Mouse (Mus musculus): ENCODE measurements around the gene Gm5788. TPM values are rescaled to one million over a fixed set of nuclear protein-coding genes. Genes with fewer than 3 reads are reported as not detected.
A peak's percentile ranks its signal among the peaks of the same experiment; 100 is the strongest.
"Not testable (repeated sequence)": the region's sequence is repeated elsewhere in the genome, so short reads cannot be mapped to it uniquely, and the experiment has no call there.

Gene Gm5788
- not detected in 2 replicates for polyA plus RNA-seq (2015; fragmentation: Nextera tagmentation; extraction: Ambion mirVana)

DNA sequence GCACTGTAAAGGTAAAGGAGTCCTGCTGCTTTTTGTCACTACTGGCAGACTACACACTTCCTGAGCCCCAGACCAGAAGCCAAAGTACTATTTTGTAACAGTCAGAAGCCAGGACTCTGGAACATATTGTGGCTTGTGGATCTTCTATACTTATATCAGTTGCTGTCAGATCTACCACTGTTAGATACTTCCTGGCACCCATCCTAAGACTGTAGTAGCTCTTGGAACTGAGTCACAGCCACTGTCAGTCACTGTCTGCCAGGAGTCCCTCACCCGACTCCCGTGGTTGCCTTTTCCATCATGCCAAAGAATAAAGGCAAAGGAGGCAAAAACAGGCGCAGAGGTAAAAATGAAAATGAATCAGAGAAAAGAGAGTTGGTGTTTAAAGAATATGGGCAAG, at the start of gene Gm5788:
TSS of gene Gm5788 (plus strand) at position 301 of the 400 bp plus-strand sequence.
- not testable (repeated sequence) for ATAC-seq

DNA sequence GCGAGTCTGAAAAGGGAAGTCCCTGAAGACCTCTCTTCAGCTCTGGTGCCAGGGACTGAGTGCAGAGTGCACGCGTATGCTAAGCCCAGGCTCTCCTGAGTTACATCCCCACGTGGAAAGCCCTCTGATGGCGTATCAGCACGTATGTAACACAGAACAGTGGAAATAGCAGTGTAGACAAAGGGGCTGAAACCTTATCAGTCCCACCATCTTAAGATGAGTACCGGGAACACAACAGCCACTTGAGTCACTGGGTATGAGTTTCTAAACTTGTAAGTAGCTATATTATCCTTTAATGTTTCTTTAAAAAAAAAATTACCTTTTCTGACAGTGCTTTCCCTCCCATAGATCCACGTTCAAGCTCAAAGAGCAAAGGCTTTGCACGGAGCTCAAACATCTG, 45.1 kb upstream of the Gm5788 start:
- no peaks in the 10 kb centered on the region for H3K27me3 ChIP-seq (replicated peaks; ENCODE audit: control insufficient read depth, insufficient read depth, low read length)
- peaks cover 45% of the 10 kb centered on the region for H3K36me3 ChIP-seq (ENCODE audit: control insufficient read depth, insufficient read depth)
- H3K4me3 ChIP-seq (replicated peaks; ENCODE audit: low read length): no peak overlapping the region
- H3K4me1 ChIP-seq (replicated peaks; ENCODE audit: control insufficient read depth, insufficient read depth, low read length): peaks cover 4% of the 10 kb centered on the region
- no peak overlapping the region for H3K4me2 ChIP-seq (ENCODE audit: low read length)
- no peak overlapping the region for H3K27ac ChIP-seq (ENCODE audit: low read length)
- H3K9ac ChIP-seq (replicated peaks; ENCODE audit: low read depth, low read length): no peak overlapping the region
- 91% methylated on average over 9 of the region's 9 CpGs for WGBS
- H3K9me3 ChIP-seq (ENCODE audit: control insufficient read depth, low read length): no peaks in the 10 kb centered on the region
- ATAC-seq: no peak

More for the DNA sequence above, at the start of gene Gm5788:
- H3K27ac ChIP-seq (ENCODE audit: low read length); H3K36me3 ChIP-seq (ENCODE audit: control insufficient read depth, insufficient read depth); H3K27me3 ChIP-seq (replicated peaks; ENCODE audit: control insufficient read depth, insufficient read depth, low read length); H3K4me3 ChIP-seq (replicated peaks; ENCODE audit: low read length); H3K4me2 ChIP-seq (ENCODE audit: low read length); H3K9me3 ChIP-seq (ENCODE audit: control insufficient read depth, low read length); H3K4me1 ChIP-seq (replicated peaks; ENCODE audit: control insufficient read depth, insufficient read depth, low read length); H3K9ac ChIP-seq (replicated peaks; ENCODE audit: low read depth, low read length): not testable (repeated sequence)
- WGBS: 81% methylated on average over 2 of the region's 3 CpGs

DNA sequence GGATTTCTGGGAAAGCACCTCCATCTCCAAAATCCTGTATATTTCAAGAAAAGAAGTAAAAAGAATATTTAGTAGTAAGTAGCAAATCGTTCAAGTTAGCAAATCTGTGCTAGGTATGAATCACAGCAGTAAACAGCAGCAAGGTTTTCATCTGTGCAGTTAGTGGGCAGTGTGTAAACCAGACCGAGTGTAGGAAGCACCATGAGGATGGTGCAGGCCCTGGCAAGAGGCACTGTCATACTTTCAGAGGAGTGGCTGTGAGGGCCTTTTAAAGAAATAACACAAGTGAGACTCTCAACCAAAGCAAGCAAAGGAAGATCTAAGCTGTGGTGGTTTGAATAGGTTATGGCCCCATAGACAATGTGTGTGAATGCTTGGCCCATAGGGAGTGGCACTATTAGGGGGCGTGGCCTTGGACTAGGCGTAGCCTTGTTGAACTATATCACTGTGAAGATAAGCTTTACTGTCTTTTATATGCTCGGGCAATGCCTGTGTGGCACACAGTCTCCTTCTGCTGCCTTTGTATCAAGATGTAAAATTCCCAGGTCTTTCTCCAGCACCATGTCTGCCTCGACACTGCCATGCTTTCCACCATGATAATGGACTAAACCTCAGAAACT, 29.7 kb upstream of the Gm5788 start:
- H3K4me3 ChIP-seq (replicated peaks; ENCODE audit: low read length): no peak overlapping the region
- no peaks in the 10 kb centered on the region for H3K27me3 ChIP-seq (replicated peaks; ENCODE audit: control insufficient read depth, insufficient read depth, low read length)
- no peak overlapping the region for H3K9ac ChIP-seq (replicated peaks; ENCODE audit: low read depth, low read length)
- no peaks in the 10 kb centered on the region; the same call in 1 of the 2 replicates for H3K4me1 ChIP-seq (replicated peaks; ENCODE audit: control insufficient read depth, insufficient read depth, low read length)
- H3K9me3 ChIP-seq (ENCODE audit: control insufficient read depth, low read length): no peaks in the 10 kb centered on the region
- WGBS: 90% methylated on average over 6 of the region's 6 CpGs
- H3K36me3 ChIP-seq (ENCODE audit: control insufficient read depth, insufficient read depth): peaks cover 34% of the 10 kb centered on the region
- H3K4me2 ChIP-seq (ENCODE audit: low read length): no peak overlapping the region
- H3K27ac ChIP-seq (ENCODE audit: low read length): no peak overlapping the region
- no peak for ATAC-seq

DNA sequence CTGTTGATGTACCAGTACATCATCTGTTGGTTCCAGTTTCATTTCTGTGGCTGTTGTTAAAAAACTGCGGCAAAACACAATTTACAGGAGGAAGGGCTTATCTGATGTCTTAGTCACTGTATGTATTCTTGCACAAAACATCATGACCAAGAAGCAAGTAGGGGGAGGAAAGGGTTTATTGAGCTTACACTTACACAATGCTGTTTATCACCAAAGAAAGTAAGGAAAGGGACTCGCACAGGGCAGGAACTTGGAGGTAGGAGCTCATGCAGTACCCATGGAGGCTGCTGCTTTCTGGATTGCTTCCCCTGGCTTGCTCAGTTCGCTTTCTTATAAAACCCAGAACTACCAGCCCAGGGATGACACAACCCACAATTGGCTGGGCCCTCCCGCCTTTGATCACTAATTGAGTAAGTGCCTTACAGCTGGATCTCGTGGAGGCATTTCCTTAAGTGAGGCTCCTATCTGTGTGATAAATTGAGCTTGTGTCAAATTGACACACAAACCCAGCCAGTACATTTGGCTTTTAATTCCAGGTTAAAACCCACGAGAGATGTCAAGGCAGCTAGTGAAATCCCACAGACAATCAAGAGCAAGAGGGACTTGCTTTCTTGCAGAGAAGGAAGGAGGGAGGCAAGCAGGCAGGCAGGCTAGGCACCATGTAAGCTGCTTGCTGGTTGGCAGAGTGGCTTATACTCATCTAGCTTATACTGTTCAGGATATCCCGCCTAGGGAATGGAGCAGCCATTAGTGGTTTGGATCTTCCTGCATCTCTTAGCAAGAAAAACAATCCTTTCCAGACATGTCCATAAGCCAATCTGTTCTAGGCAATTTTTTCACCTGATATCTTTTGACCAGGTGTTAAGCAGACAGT, 24.0 kb upstream of the Gm5788 start:
- WGBS: 64% methylated on average over 7 of the region's 7 CpGs
- no peak overlapping the region for H3K27ac ChIP-seq (ENCODE audit: low read length)
- H3K4me1 ChIP-seq (replicated peaks; ENCODE audit: control insufficient read depth, insufficient read depth, low read length): peaks cover 12% of the 10 kb centered on the region
- H3K4me3 ChIP-seq (replicated peaks; ENCODE audit: low read length): peak overlapping the region; percentile 58
- H3K9ac ChIP-seq (replicated peaks; ENCODE audit: low read depth, low read length): no peak overlapping the region
- 0 out of 2 replicates have a peak, but pooled peaks cover 2% of the 10 kb centered on the region for H3K36me3 ChIP-seq (ENCODE audit: control insufficient read depth, insufficient read depth)
- H3K27me3 ChIP-seq (replicated peaks; ENCODE audit: control insufficient read depth, insufficient read depth, low read length): no peaks in the 10 kb centered on the region
- peak overlapping the region; percentile 77 for H3K4me2 ChIP-seq (ENCODE audit: low read length)
- no peaks in the 10 kb centered on the region for H3K9me3 ChIP-seq (ENCODE audit: control insufficient read depth, low read length)
- ATAC-seq: no peak

DNA sequence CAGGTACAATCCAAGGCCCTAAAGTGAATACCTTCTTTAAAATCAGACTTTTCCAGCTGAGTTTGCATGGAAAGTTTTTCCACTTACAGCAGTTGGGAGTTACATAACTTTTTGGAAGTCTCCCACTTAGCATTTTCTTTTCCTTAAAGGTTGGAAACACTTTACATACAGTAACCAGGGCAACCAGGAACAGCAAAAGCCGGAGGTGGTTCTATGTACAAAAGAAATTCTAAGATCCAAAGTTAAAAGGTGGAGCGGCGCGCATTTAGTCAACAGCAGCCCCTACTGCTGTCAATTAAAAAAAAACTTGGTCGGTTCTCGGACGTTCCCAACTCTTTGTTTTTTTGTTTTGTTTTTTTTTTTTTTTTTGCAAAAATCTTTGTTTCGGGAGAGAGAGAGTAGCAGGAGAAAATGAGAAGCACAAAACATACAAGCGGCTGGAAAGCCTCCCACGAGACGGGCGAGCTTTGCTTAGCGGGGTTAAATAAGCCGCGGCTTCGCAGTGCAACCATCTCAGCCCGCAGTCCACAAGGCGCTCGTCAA, 23.0 kb upstream of the Gm5788 start:
- no peak for ATAC-seq

DNA sequence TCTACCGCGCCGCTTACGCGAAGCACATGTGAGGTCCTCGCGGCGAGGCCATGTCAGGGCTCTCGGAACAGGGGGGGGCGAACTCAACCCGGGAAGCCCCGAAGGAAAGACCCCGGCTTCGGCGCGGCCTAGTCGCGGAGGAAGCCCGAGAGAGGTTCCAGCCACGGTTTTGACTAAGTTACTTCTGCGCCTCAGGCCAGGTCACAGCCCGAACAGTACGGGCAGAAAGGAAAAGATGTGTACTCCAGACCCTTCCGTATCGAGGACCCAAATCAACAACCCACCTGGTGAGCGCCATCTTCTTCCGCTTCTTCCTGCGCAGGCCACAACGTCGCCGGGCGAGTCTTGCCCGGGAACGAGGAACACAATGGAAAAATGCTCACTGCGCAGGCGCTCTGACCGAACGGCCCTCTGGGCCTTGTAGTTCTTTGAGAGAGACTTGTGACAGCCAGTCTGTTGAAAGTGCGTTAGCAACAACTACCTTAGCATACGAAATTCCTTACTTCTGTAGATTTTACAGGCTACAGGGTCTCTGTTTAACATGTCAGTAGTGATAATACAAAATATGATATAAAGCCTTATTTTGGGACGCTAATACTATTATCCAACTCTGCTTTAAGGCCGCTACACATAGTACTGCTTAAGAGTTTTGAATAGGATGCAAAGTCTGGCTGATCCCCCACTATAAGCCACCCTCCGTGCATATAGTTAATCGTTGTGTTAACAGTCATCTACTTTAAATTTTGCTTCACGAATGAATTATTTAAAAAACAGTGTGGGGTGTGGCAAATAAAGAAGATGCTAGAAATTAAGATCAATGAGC, 22.3 kb upstream of the Gm5788 start, which contains the start of gene Snw1:
TSS of gene Snw1 (minus strand) at position 311 of the 823 bp plus-strand sequence.
- H3K27ac ChIP-seq (ENCODE audit: low read length): peak within 1 kb of the TSS; percentile 88
- H3K27me3 ChIP-seq (replicated peaks; ENCODE audit: control insufficient read depth, insufficient read depth, low read length): no peaks in the 10 kb centered on the region
- 0 out of 2 replicates have a peak, but pooled peaks cover 1% of the 10 kb centered on the region for H3K36me3 ChIP-seq (ENCODE audit: control insufficient read depth, insufficient read depth)
- peak; percentile 98 for ATAC-seq
- H3K4me3 ChIP-seq (replicated peaks; ENCODE audit: low read length): peak within 1 kb of the TSS; percentile 58
- H3K9ac ChIP-seq (replicated peaks; ENCODE audit: low read depth, low read length): peak within 1 kb of the TSS; percentile 85
- H3K4me2 ChIP-seq (ENCODE audit: low read length): peak within 1 kb of the TSS; percentile 77
- no peaks in the 10 kb centered on the region for H3K9me3 ChIP-seq (ENCODE audit: control insufficient read depth, low read length)
- 2% methylated on average over 45 of the region's 45 CpGs for WGBS
- peaks cover 12% of the 10 kb centered on the region for H3K4me1 ChIP-seq (replicated peaks; ENCODE audit: control insufficient read depth, insufficient read depth, low read length)

More for the DNA sequence above, 23.0 kb upstream of the Gm5788 start:
- Histone ChIP-seq H3K4me1 (replicated peaks; ENCODE audit: control insufficient read depth, insufficient read depth, low read length) (peaks cover 12% of the 10 kb centered on the region), H3K36me3 (ENCODE audit: control insufficient read depth, insufficient read depth) (0 out of 2 replicates have a peak, but pooled peaks cover 2% of the 10 kb centered on the region), H3K27ac (ENCODE audit: low read length) (peak overlapping the region; percentile 88), H3K9ac (replicated peaks; ENCODE audit: low read depth, low read length) (peak overlapping the region; percentile 85), H3K4me2 (ENCODE audit: low read length) (peak overlapping the region; percentile 77), H3K9me3 (ENCODE audit: control insufficient read depth, low read length) (no peaks in the 10 kb centered on the region), H3K4me3 (replicated peaks; ENCODE audit: low read length) (peak overlapping the region; percentile 58), H3K27me3 (replicated peaks; ENCODE audit: control insufficient read depth, insufficient read depth, low read length) (no peaks in the 10 kb centered on the region)
- WGBS: 0% methylated on average over 19 of the region's 19 CpGs

DNA sequence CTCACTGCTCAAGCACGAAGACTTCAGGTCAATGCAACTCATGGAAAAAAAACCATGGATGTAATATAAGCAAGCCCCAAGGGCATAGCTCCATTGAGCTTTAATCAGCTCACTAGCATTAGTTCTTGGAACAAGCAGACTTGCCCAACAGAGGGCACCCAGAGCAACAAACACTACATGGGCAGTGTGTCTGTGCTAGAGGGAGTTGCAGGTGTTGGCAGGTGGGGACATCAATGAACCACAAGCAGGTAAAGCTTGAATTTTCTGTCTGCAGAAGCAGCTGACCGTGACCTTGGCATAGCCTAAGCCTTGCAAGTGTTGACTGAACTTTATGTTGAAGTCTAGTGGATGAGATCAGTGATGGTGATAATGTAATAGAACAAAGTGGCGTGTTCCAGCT, 19.8 kb upstream of the Gm5788 start:
- Histone ChIP-seq H3K27ac (ENCODE audit: low read length) (no peak overlapping the region), H3K9ac (replicated peaks; ENCODE audit: low read depth, low read length) (no peak overlapping the region), H3K36me3 (ENCODE audit: control insufficient read depth, insufficient read depth) (no peaks in the 10 kb centered on the region), H3K4me2 (ENCODE audit: low read length) (no peak overlapping the region), H3K4me3 (replicated peaks; ENCODE audit: low read length) (no peak overlapping the region), H3K4me1 (replicated peaks; ENCODE audit: control insufficient read depth, insufficient read depth, low read length) (peaks cover 12% of the 10 kb centered on the region), H3K9me3 (ENCODE audit: control insufficient read depth, low read length) (no peaks in the 10 kb centered on the region), H3K27me3 (replicated peaks; ENCODE audit: control insufficient read depth, insufficient read depth, low read length) (no peaks in the 10 kb centered on the region)
- WGBS: 86% methylated on average over 3 of the region's 3 CpGs
- no peak for ATAC-seq

DNA sequence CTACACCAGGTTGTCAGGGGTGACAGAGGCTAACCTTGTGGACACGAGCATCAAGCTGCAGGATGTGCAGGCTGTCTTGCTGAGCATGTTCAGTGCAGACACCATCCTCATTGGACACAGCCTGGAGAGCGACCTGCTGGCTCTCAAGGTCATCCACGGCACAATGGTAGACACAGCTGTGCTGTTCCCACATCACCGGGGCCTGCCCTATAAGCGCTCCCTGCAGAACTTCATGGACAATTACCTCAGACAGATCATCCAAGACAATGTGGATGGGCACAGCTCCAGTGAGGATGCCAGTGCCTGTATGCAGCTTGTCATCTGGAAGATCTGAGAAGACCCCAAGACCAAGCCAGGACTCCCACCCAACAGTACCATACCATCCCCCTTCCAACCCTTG, 12.0 kb upstream of the Gm5788 start:
- H3K4me2 ChIP-seq (ENCODE audit: low read length); H3K36me3 ChIP-seq (ENCODE audit: control insufficient read depth, insufficient read depth); H3K4me1 ChIP-seq (replicated peaks; ENCODE audit: control insufficient read depth, insufficient read depth, low read length); H3K27me3 ChIP-seq (replicated peaks; ENCODE audit: control insufficient read depth, insufficient read depth, low read length); H3K27ac ChIP-seq (ENCODE audit: low read length); ATAC-seq; H3K4me3 ChIP-seq (replicated peaks; ENCODE audit: low read length); H3K9ac ChIP-seq (replicated peaks; ENCODE audit: low read depth, low read length); H3K9me3 ChIP-seq (ENCODE audit: control insufficient read depth, low read length): not testable (repeated sequence)
- 89% methylated on average over 5 of the region's 5 CpGs for WGBS

Measured in forebrain, embryonic 16.5 days (tissue).